Mouse (Mus musculus) ES-E14 (cell line): ENCODE results near the gene Rtn4rl1. TPM values are rescaled to one million over a fixed set of nuclear protein-coding genes. Genes with fewer than 3 reads are reported as not detected.

Experiments used
- DNase-seq: peaks from one replicate; pipeline ENCODE4 v3.0.0-alpha.2; 2013; ENCODE audit warnings: low read depth, low spot score
- H3K27ac ChIP-seq: 2 replicates; pipeline ENCODE4 v1.5.1; 2012; ENCODE audit warnings: low read depth, mild to moderate bottlenecking, low read length, moderate library complexity, mixed read lengths; ENCODE audit not compliant: poor library complexity, insufficient read depth, severe bottlenecking
- H3K36me3 ChIP-seq: 2 replicates; pipeline ENCODE4 v1.6.1; 2012; ENCODE audit warnings: mild to moderate bottlenecking, low read length, moderate library complexity, mixed read lengths; ENCODE audit not compliant: control insufficient read depth, poor library complexity, insufficient read depth, severe bottlenecking
- H3K4me1 ChIP-seq, 2 experiments: fragments of 150-350 bp in 1 of 2; sonication (generic) in 1 of 2; 2 replicates each; pipeline ENCODE4 v1.6.1; 2012; ENCODE audit warnings: low read length in 2 of 2, mild to moderate bottlenecking in 1 of 2, mixed read lengths in 1 of 2; ENCODE audit not compliant: control insufficient read depth in 2 of 2, insufficient read depth in 2 of 2, poor library complexity in 1 of 2
- H3K4me3 ChIP-seq, 2 experiments: fragments of 150-350 bp in 1 of 2; sonication (generic) in 1 of 2; 2 replicates each; pipeline ENCODE4 v1.5.1; 2012; ENCODE audit warnings: low read length in 2 of 2, low read depth in 1 of 2, mild to moderate bottlenecking in 1 of 2, mixed read lengths in 1 of 2; ENCODE audit not compliant: insufficient read depth in 1 of 2, poor library complexity in 1 of 2, severe bottlenecking in 1 of 2
- H3K9ac ChIP-seq: 2 replicates; pipeline ENCODE4 v1.6.1; 2012; ENCODE audit warnings: low read depth, mild to moderate bottlenecking, low read length, mixed read lengths; ENCODE audit not compliant: poor library complexity, insufficient read depth, severe bottlenecking
- H3K9me3 ChIP-seq: fragments of 150-350 bp; sonication (generic); 2 replicates; pipeline ENCODE4 v1.6.1; 2012; ENCODE audit warnings: low read depth, mild to moderate bottlenecking, low read length; ENCODE audit not compliant: control insufficient read depth, insufficient read depth
- CHD2 ChIP-seq: IDR thresholded peaks from 2 replicates; pipeline ENCODE4 v1.6.1; 2014; ENCODE audit warnings: mild to moderate bottlenecking, low read depth, low read length, inconsistent platforms
- HCFC1 ChIP-seq: IDR thresholded peaks from 2 replicates; pipeline ENCODE4 v1.6.1; 2012; ENCODE audit warnings: low read length, inconsistent platforms, borderline replicate concordance; ENCODE audit not compliant: insufficient read depth
- MAFK ChIP-seq: IDR thresholded peaks from 2 replicates; pipeline ENCODE4 v1.6.1; 2014; ENCODE audit warnings: mild to moderate bottlenecking, low read depth, low read length, inconsistent platforms; ENCODE audit not compliant: insufficient read depth
- ZC3H11A ChIP-seq: IDR thresholded peaks from 2 replicates; pipeline ENCODE4 v1.6.1; 2012; ENCODE audit warnings: low read depth, mild to moderate bottlenecking, inconsistent platforms, low read length, borderline replicate concordance
- ZNF384 ChIP-seq: IDR thresholded peaks from 2 replicates; pipeline ENCODE4 v1.6.1; 2012; ENCODE audit warnings: low read depth, low read length, inconsistent platforms
- in situ Hi-C, 2 experiments: fragments of 600-800 bp; cut with MboI; formaldehyde crosslinking; loops; one replicate each; pipeline ENCODE4 v1.15.1; 2025; ENCODE audit warnings: low sequenced_read_pairs in 2 of 2, inconsistent platforms in 1 of 2; ENCODE audit not compliant: unreplicated experiment in 2 of 2
- total RNA-seq: library from RNA; depleted of rRNA; stranded (reverse); fragments of 300-350 nt; gene quantifications from 2 replicates; pipeline ENCODE4 v1.2.3, GENCODE M21; 2012

Rtn4rl1 gene
- total RNA-seq, 1 experiment: 1.0 TPM

DNA sequence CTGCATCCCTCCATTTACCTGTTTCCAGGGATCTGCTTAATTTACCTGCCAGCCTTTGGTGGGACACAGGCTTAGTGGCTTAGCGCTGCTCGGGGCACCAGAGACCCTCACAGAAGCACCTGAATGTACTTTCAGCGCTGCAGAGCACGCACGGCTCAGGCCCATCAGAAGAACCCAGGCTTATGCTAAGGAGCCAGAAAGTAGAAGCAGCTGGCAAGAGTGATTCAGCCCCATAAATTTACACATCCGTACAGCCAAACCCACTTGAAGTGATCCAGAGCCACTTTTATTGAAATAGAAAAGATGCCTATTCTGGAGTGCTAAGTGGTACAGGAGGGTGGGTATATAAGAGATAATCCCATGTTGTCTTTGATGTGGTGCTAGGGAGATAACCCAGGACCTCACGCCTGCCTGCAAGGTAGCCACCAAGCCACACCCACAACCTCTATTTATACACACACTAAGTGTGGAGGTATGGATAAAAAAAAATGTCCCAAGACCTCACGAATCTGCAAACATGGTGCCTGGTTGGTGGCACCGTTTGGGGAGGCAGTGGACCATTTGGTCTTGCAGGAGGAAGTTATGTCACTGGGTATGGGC, 102.9 kb downstream of the Rtn4rl1 start:
- in situ Hi-C loops: no loop called here
- Histone ChIP-seq H3K9me3 (no peaks in the 10 kb centered on the region), H3K4me1 (peaks cover 2 to 11% of the 10 kb centered on the region in 2 experiments; a peak in 2 of 4 replicates), H3K4me3 (no peak overlapping the region), H3K9ac (no peak overlapping the region), H3K27ac (no peak overlapping the region), H3K36me3 (peaks cover 19% of the 10 kb centered on the region)
- DNase-seq: no peak
- TF ChIP-seq HCFC1 (no peak), MAFK (no peak), CHD2 (no peak), ZNF384 (no peak), ZC3H11A (no peak)

DNA sequence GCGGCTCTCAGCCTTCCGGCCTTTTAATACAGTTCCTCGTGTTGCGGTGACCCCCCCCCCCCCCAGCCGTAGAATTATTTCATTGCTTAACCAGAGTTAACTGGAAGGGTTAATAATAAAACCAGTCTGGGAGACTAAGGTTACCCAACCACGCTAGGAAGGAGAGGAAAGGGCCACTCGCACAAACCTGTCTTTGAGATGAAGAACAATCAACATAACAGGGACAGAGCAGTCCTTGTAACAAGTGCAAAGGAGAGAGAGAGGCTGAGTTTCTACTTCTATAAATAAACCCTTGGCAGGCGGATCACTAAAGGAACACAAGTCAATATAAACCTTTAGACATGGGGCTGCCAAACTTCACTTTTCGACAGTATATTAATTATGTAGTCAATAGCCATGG, 104.0 kb downstream of the Rtn4rl1 start:
- Histone ChIP-seq H3K9ac (no peak overlapping the region), H3K4me3 (no peak overlapping the region), H3K27ac (no peak overlapping the region), H3K9me3 (no peaks in the 10 kb centered on the region), H3K4me1 (peaks cover 0 to 8% of the 10 kb centered on the region in 2 experiments; a peak in 2 of 4 replicates), H3K36me3 (peaks cover 29% of the 10 kb centered on the region)
- no peak for DNase-seq
- TF ChIP-seq CHD2 (no peak), ZC3H11A (no peak), ZNF384 (no peak), MAFK (no peak), HCFC1 (no peak)
- in situ Hi-C loops: no loop called here

GRCm38 (mm10) chr11:75298491-75298890, 104.9 kb downstream of the Rtn4rl1 start:
- TF ChIP-seq HCFC1: no peak
- TF ChIP-seq ZNF384: no peak
- TF ChIP-seq MAFK: no peak
- no peak for TF ChIP-seq CHD2
- TF ChIP-seq ZC3H11A: no peak
- DNase-seq: no peak
- H3K4me1 ChIP-seq: peaks cover 0 to 2% of the 10 kb centered on the region in 2 experiments; a peak in 1 of 4 replicates
- no peak overlapping the region for H3K9ac ChIP-seq
- H3K9me3 ChIP-seq: no peaks in the 10 kb centered on the region
- H3K36me3 ChIP-seq: peaks cover 36% of the 10 kb centered on the region
- in situ Hi-C loops: no loop called here
- no peak overlapping the region for H3K27ac ChIP-seq
- H3K4me3 ChIP-seq: no peak overlapping the region

- in situ Hi-C loops: no loop called here
- H3K9me3 ChIP-seq: no peaks in the 10 kb centered on the region
- H3K36me3 ChIP-seq: peaks cover 41% of the 10 kb centered on the region
- H3K27ac ChIP-seq: no peak overlapping the region
- no peak for TF ChIP-seq MAFK
- no peak for TF ChIP-seq CHD2
- TF ChIP-seq ZC3H11A: no peak
- TF ChIP-seq HCFC1: no peak
- TF ChIP-seq ZNF384: no peak
- no peak overlapping the region for H3K4me3 ChIP-seq
- DNase-seq: no peak
- no peaks in the 10 kb centered on the region for H3K4me1 ChIP-seq
- no peak overlapping the region for H3K9ac ChIP-seq
Observed at GRCm38 (mm10) chr11:75299786-75300185, 106.2 kb downstream of the Rtn4rl1 start.

DNA sequence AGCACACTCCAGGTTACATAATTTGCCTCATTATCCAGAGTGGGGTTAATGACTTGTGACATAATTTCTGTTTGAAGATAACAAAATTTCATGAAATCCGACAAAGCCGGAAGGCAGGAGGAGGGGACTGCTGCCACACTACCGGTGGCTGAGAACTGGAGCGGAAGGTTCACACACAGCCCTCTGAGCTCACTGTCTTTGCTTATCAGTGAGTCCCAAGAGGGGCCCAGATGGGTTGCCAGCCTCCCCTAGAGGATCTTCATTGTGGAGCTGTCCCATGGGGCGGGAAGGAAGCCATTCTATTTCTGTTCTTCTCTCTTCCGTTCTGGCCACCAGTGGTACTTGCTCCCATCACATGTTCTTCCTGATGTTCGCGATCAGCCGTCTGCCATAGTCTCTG, 107.4 kb downstream of the Rtn4rl1 start:
- Histone ChIP-seq H3K27ac (no peak overlapping the region), H3K9me3 (no peaks in the 10 kb centered on the region), H3K4me3 (no peak overlapping the region), H3K9ac (no peak overlapping the region), H3K36me3 (peaks cover 49% of the 10 kb centered on the region), H3K4me1 (no peaks in the 10 kb centered on the region)
- in situ Hi-C loops: no loop called here
- TF ChIP-seq ZNF384: no peak
- no peak for TF ChIP-seq MAFK
- no peak for TF ChIP-seq ZC3H11A
- TF ChIP-seq CHD2: no peak
- TF ChIP-seq HCFC1: no peak
- DNase-seq: no peak
